Mouse (Mus musculus) forebrain, embryonic 11.5 days (tissue): ENCODE measurements around the gene Sult2a1. TPM values are rescaled to one million over a fixed set of nuclear protein-coding genes. Genes with fewer than 3 reads are reported as not detected.
"Not testable (repeated sequence)": the region's sequence is repeated elsewhere in the genome, so short reads cannot be mapped to it uniquely, and the experiment has no call there.

ENCODE experiments used
- ATAC-seq: fragments of 200-750 bp; cut with Nextera tagmentation; replicated peaks from 2 replicates; pipeline ENCODE4 v1.8.0; 2017; ENCODE audit warnings: moderate TSS enrichment; ENCODE audit not compliant: low FRiP score
- DNase-seq: peaks from one replicate; pipeline ENCODE4 v3.0.0-alpha.2; 2017; ENCODE audit warnings: low spot score
- H3K27ac ChIP-seq: fragments of 300-500 bp; sonication (generic); 2 replicates; pipeline ENCODE4 v1.5.1; 2014; ENCODE audit warnings: low read depth, low read length
- H3K27me3 ChIP-seq: fragments of 300-500 bp; sonication (generic); 2 replicates; pipeline ENCODE4 v1.6.1; 2014; ENCODE audit warnings: mild to moderate bottlenecking, low read length, mixed read lengths; ENCODE audit not compliant: control insufficient read depth, insufficient read depth
- H3K36me3 ChIP-seq: fragments of 300-500 bp; sonication (generic); 2 replicates; pipeline ENCODE4 v1.6.1; 2014; ENCODE audit warnings: mild to moderate bottlenecking, low read length, moderate library complexity, mixed read lengths; ENCODE audit not compliant: control insufficient read depth, insufficient read depth
- H3K4me1 ChIP-seq: fragments of 300-500 bp; sonication (generic); replicated peaks from 2 replicates; pipeline ENCODE4 v1.6.1; 2014; ENCODE audit warnings: low read length, mixed read lengths; ENCODE audit not compliant: control insufficient read depth, insufficient read depth
- H3K4me2 ChIP-seq: fragments of 300-500 bp; sonication (generic); 2 replicates; pipeline ENCODE4 v1.6.1; 2014; ENCODE audit warnings: low read depth, mild to moderate bottlenecking, low read length, moderate library complexity, mixed read lengths; ENCODE audit not compliant: severe bottlenecking
- H3K4me3 ChIP-seq: fragments of 300-500 bp; sonication (generic); 2 replicates; pipeline ENCODE4 v1.5.1; 2014; ENCODE audit warnings: low read depth, low read length
- H3K9ac ChIP-seq: fragments of 300-500 bp; sonication (generic); 2 replicates; pipeline ENCODE4 v1.6.1; 2014; ENCODE audit warnings: low read length
- H3K9me3 ChIP-seq: fragments of 300-500 bp; sonication (generic); 2 replicates; pipeline ENCODE4 v1.6.1; 2016; ENCODE audit warnings: low read length, mixed read lengths; ENCODE audit not compliant: control insufficient read depth
- WGBS: fragments of 180-500 bp; shearing (Covaris S2); extraction: QIAGEN DNeasy Blood & Tissue Kit; methylation state at CpG from one replicate; pipeline ENCODE4 v1.1.7; 2014; 5-methylcytosine and 5-hydroxymethylcytosine counted together
- polyA plus RNA-seq: library from polyadenylated mRNA; unstranded; fragments of >200 nt; fragmentation: Nextera tagmentation; extraction: Ambion mirVana; gene quantifications from 2 replicates; pipeline ENCODE4 v1.2.1, GENCODE M21; 2014

The Sult2a1 gene
- not detected in 2 replicates for polyA plus RNA-seq

GRCm38 (mm10) chr7:13837309-13837708 is at the start of gene Sult2a1:
TSS of gene Sult2a1 (minus strand) at chr7:13837409.
- not testable (repeated sequence) for DNase-seq, H3K27me3 ChIP-seq, H3K36me3 ChIP-seq, H3K4me2 ChIP-seq, H3K9me3 ChIP-seq, ATAC-seq, H3K9ac ChIP-seq, H3K4me1 ChIP-seq, H3K27ac ChIP-seq, H3K4me3 ChIP-seq
- 70% methylated on average over 1 of the region's 2 CpGs for WGBS

GRCm38 (mm10) chr7:13813913-13814312 is 23.3 kb downstream of the Sult2a1 start:
- no peaks in the 10 kb centered on the region for H3K27me3 ChIP-seq
- ATAC-seq (no peak), DNase-seq (no peak)
- no peak overlapping the region for H3K4me3 ChIP-seq
- WGBS: 86% methylated on average over 1 of the region's 1 CpGs
- H3K9ac ChIP-seq: no peak overlapping the region
- H3K36me3 ChIP-seq: no peaks in the 10 kb centered on the region
- H3K4me2 ChIP-seq: no peak overlapping the region
- no peaks in the 10 kb centered on the region for H3K4me1 ChIP-seq
- no peaks in the 10 kb centered on the region for H3K9me3 ChIP-seq
- H3K27ac ChIP-seq: no peak overlapping the region

Other genes with a start within 250 kb of the Sult2a1 start
- gene Sult2a5, start 213.4 kb downstream of the Sult2a1 start, polyA plus RNA-seq: not detected in 2 replicates
- not detected in 2 replicates for gene Sult2a2, start 103.9 kb downstream of the Sult2a1 start, polyA plus RNA-seq
- not detected in 2 replicates for gene Sult2a4, start 152.2 kb upstream of the Sult2a1 start, polyA plus RNA-seq